Mouse (Mus musculus) C2C12 (cell line): ENCODE measurements around the gene Ppm1b.

Source experiments
- CEBPB ChIP-seq: IDR thresholded peaks from one replicate; pipeline ENCODE4 v1.6.1; 2011; ENCODE audit warnings: low read depth, mild to moderate bottlenecking, control low read depth, moderate library complexity
- CTCF ChIP-seq: IDR thresholded peaks from one replicate; pipeline ENCODE4 v1.5.1; 2011; ENCODE audit not compliant: control insufficient read depth, insufficient read depth, insufficient read length
- FOSL1 ChIP-seq: IDR thresholded peaks from one replicate; pipeline ENCODE4 v1.8.0; 2011; ENCODE audit warnings: mild to moderate bottlenecking, low read length; ENCODE audit not compliant: poor library complexity, insufficient read depth, severe bottlenecking
- MAX ChIP-seq: IDR thresholded peaks from one replicate; pipeline ENCODE4 v1.6.1; 2011; ENCODE audit warnings: mild to moderate bottlenecking, control low read depth
- MYOD1 ChIP-seq: IDR thresholded peaks from one replicate; pipeline ENCODE4 v1.6.1; 2011; ENCODE audit warnings: low read depth; ENCODE audit not compliant: control insufficient read depth, insufficient read length
- MYOG ChIP-seq: IDR thresholded peaks from one replicate; pipeline ENCODE4 v1.6.1; 2011; ENCODE audit not compliant: control insufficient read depth, insufficient read length; ENCODE audit errors: extremely low read depth
- USF1 ChIP-seq: IDR thresholded peaks from one replicate; pipeline ENCODE4 v1.6.1; 2011; ENCODE audit warnings: low read depth, mild to moderate bottlenecking, control low read depth, moderate library complexity

DNA sequence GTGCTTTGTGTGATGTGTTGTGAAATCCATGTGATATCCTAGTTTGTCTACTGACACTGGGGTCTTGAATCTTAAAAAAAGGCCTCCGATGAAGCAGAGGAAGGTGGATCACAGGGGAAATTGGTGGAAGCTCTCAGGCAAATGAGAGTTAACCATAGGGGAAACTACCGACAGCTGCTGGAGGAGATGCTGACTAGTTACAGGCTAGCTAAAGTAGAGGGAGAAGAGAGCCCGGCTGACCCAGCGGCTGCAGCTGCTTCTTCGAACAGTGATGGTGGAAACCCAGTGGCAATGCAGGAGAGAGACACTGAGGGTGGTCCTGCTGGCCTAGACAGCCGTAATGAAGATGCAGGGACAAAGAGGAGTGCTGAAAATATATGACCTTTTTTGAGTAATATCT is 56.9 kb downstream of the Ppm1b start:
- TF ChIP-seq CTCF = no peak
- no peak for TF ChIP-seq MAX
- TF ChIP-seq CEBPB = no peak
- no peak for TF ChIP-seq USF1
- no peak for TF ChIP-seq MYOD1
- TF ChIP-seq MYOG = no peak
- no peak for TF ChIP-seq FOSL1
